Mouse (Mus musculus) erythroblast, embryonic 14.5 days (primary cell): ENCODE results near the gene Cops4.

Source experiments
- GATA1 ChIP-seq: IDR thresholded peaks from 2 replicates; pipeline ENCODE4 v1.6.1; 2012; ENCODE audit warnings: low read length, inconsistent platforms, mixed read lengths
- TAL1 ChIP-seq: IDR thresholded peaks from 3 replicates; pipeline ENCODE4 v1.6.1; 2012; ENCODE audit warnings: low read length, inconsistent platforms, mixed read lengths

DNA sequence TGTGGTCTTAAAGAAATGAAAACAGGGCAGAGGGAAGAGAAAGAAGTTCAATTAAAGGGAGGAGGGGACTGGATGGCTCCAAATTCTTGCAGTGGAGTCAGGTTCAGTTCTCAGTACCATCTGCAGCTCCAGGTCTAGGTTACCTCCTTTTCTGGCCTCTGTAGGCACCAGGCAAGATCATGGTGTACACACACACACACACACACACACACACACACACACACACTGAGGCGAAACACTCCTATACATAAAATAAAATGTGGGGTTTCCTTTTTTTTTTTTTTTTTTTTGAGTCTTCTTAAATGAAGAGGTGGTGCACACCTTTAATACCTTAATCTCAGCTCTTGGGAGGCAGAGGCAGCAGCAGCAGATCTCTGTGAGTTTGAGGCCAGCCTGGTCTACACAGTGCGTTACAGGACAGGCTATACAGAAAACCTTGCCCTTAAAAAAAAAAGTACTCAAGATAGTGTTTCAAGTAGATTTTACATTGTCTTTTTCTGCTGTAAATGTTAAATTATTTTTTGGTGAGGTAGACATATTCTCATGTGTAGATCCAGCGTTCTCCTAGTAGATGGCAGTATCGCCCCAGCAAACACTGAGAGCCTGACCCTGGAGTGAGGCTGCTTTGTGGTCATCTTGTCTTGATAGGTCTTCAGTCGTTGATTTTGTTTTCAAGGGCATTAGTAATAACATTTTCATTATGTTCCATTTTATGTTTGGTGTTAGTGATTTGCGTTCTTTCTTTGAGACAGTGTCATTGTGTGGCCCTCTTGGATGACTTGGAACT is 28.4 kb downstream of the Cops4 start:
- no peak for TF ChIP-seq TAL1
- no peak for TF ChIP-seq GATA1
